Mouse (Mus musculus): Measurements from ENCODE around the gene Gm49387.

Gene Gm49387

DNA sequence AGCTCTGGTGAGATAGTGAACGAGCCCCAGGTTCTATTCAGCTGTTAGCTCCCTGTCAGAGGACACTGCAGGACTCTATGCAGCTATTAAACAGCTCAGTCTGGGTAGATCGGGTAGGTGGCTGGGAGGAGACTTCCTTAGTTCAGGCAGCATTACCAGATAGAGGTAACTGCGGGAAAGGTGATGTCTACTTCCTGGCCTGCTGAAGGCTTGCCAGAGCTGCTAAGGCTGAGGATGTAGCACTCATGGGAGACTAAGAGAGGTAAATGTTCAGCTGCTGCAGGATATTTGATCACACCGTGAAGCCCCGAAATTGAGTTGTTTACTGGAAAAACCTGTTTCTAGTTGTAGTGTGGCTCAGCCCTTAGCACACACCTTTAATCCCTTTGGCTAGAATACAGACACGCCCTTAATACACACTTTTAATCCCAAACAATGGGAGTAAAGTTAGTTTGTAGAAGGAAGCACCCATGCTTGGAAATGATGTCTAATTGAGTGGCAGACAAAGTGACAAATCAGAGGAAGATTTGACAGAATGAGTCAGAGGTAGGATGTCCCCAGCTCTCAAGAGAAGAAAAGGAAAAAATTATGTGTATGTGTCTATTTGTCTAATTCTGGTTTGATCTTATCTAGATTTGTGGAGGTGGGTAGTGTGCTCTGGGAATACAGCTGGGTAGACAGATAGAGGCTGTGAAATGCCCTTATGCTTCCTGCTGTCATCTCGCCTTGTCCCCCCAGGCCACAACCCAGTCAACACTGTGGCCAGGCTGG lies 115.5 kb downstream of the Gm49387 start:
- DNase-seq (ENCODE audit: low read depth): peak; percentile 76

DNA sequence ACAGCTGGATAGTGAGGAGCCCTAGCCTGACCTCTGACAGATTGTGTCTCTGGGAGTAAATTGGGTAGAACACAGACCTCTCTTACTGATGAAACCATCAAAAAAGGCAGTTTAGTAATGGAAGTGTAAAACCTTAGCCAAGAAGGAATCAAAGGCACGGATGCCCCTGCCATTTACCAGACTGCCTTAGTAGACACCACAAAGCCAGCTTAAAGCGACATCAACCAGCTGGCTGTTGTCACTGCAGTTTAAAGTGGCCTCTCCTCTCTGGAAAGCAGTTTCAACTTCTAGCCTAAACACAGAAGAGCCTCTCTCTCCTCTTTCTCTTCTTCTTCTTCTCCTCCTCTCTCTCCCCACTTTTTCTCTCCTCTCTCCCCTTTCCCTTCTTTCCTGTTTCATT lies 119.4 kb downstream of the Gm49387 start:
- DNase-seq (ENCODE audit: low read depth): no peak

DNA sequence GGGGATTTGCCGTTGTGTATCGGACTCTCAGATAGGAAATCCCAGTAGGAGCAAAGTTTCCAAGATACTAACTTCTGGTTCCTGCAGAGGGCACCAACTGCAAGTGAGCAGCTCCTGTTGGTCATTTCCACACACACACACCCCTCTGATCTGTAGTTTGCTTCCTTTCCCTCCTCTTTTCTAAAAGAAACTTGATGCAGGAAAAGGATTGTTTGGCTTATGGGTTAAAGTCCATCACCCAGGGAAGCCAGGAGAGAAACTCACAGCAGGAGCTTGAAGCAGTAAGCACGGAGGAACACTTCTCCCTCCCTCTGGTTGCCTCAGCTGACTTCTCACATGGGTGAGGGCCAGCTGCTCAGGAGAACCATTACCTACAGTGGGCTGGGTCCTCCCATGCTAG lies 121.5 kb downstream of the Gm49387 start:
- DNase-seq (ENCODE audit: low read depth): peak; percentile 57

DNA sequence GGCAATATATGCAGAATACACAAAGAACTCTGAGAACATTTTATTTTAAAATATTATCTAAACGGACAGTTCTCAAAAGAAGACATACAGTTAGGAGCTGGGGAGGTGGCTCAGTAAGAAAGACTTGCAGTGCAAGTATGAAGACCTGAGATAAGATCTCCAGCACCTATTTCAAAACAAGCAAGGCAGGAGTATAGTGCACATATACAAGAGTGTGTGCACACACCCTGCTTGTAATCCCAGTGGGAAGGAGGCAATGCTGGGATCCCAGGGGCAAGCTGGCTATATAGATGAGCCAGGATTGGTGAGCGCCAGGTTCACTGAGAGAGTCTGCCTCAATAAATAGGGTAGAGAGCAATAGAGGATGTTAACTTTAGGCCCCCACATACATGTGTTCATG lies 124.8 kb downstream of the Gm49387 start:
- no peak for DNase-seq (ENCODE audit: low read depth)

DNA sequence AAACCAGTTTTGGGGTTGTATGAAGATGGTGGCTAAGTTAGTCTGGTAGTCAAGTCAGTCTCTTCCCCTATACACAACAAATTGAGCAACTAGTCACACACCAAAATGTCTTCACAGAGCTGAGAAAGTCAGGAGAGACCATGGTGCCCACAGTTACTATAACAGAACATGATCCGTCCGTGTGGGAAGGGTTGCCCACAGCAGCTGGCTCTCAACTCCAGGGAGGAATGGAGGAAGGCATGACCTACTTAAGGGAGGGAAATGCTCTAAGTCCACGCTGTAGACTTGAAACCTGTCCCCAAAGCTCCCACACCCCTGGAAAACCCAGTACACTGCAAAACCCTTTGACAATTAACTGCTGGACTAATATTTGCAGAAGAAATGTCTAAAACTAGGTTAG lies 130.4 kb downstream of the Gm49387 start:
- no peak for DNase-seq (ENCODE audit: low read depth)

DNA sequence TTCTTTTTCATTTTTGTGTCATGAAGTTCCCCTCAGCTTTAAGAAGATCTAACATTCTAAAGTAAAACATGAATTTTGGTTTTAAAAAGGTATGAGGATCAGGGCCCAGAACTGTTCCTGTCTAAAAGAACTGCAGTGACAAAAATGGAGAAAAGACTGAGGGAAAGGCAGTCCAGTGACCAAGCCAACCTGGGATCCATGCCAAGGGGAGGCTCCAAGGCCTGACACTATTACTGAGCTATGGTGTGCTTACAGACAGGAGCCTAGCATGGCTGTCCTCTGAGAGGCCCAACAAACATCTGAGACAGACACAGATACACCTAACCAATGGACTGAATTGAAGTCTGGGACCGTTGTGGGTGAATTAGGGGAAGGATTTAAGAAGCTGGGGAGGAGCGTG lies 130.8 kb downstream of the Gm49387 start:
- DNase-seq (ENCODE audit: low read depth): peak; percentile 14

DNA sequence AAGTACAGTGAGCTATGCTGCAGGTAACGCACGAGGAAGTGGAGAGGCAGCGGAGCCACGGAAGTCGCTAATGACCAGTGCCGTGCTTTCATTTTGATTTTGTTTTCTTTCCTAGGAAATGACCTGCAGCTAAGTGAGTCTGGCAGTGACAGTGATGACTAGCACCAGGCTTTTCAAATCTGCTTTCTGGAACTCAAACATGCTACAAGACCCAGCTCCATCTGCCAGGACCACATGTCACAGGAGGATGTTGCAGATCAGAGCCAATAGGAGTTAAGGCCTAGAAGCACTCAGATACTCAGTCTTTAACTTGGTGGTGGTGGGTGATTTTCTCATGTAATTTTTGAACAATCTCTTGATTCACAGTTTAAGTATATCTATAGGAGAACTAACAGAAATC lies 134.2 kb downstream of the Gm49387 start:
- DNase-seq (ENCODE audit: low read depth): no peak

DNA sequence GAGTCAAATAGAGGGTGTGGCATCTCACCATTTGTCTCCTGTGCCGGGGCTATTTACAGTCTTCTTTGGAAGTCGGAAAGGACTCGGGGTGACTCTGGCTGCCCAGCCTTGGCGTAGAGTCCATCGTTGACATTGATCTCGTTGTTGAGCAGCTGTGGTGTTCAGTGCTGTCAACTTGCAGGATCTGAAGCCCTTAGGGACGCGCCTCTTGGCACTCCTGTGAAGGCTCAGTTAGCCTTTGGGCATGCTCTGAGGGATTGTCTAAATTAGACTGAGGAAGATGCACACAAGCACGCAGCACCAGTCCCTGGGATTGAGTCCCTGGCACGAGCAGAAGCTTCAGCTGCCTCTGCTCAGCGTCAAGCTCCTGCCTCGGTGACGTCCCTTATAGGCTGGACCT lies 137.3 kb downstream of the Gm49387 start:
- DNase-seq (ENCODE audit: low read depth): no peak

All from 416B (cell line).